In the genomic region with DNA sequence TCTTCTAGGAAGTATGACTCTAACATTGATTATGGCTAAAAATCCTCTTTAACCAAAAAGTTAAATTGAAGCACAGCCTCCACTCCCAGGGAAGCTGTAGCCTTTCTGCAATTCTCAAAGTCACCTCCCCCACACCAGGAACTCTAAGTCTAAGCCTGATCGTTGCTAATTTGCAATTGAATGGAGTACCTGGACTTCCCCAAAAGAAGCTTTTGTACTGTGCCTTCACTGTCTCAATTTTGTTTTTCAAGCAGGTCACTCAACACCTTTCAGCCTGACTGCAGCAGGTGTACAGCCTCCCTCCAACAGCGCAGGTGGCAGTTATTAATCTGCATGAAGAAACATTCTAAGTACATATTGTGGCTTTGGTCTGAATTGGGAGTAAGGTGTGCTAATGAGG, we compare ENCODE assay signal across 4 mouse cellular contexts.
DNase-seq lines count a peak whose midpoint lies in the region.

No protein-coding gene starts in this region.

- DNase-seq in ES-CJ7 (ENCODE audit: low read depth, low spot score), result peak; percentile 45
- DNase-seq in R1 (ENCODE audit: low read depth, low spot score), result peak; percentile 75
- DNase-seq in ZHBTc4 (ENCODE audit: low read depth, low spot score), result peak; percentile 55
- peak; percentile 73 for DNase-seq in heart, adult 11 months

Comparison
In these comparisons a context has a peak if more than half of its experiments do, and no peak if none do; other contexts are left out.
1. Peak in every context shown above with its lines: DNase-seq.